Mouse (Mus musculus) forebrain, embryonic 10.5 days (tissue): ENCODE data around the gene Olfr1502. TPM values are rescaled to one million over a fixed set of nuclear protein-coding genes. Genes with fewer than 3 reads are reported as not detected.
"Not testable (repeated sequence)": the region's sequence is repeated elsewhere in the genome, so short reads cannot be mapped to it uniquely, and the experiment has no call there.

Source experiments
- DNase-seq: peaks from one replicate; pipeline ENCODE4 v3.0.0-alpha.2; 2017; ENCODE audit warnings: low spot score; ENCODE audit errors: extremely low spot score
- H3K27ac ChIP-seq: fragments of 300-500 bp; sonication (generic); 2 replicates; pipeline ENCODE4 v1.5.1; 2016; ENCODE audit warnings: mild to moderate bottlenecking
- H3K27me3 ChIP-seq: fragments of 300-500 bp; sonication (generic); 2 replicates; pipeline ENCODE4 v1.6.1; 2016; ENCODE audit warnings: mild to moderate bottlenecking; ENCODE audit not compliant: poor library complexity, severe bottlenecking
- H3K36me3 ChIP-seq: fragments of 300-500 bp; sonication (generic); replicated peaks from 2 replicates; pipeline ENCODE4 v1.6.1; 2016; ENCODE audit warnings: mild to moderate bottlenecking, moderate library complexity
- H3K4me1 ChIP-seq: fragments of 300-500 bp; sonication (generic); 2 replicates; pipeline ENCODE4 v1.6.1; 2016
- H3K4me3 ChIP-seq: fragments of 300-500 bp; sonication (generic); 2 replicates; pipeline ENCODE4 v1.5.1; 2016; ENCODE audit warnings: mild to moderate bottlenecking, moderate library complexity
- H3K9me3 ChIP-seq: fragments of 300-500 bp; sonication (generic); 2 replicates; pipeline ENCODE4 v1.6.1; 2016; ENCODE audit warnings: mild to moderate bottlenecking, moderate library complexity
- WGBS: fragments of 180-500 bp; shearing (Covaris S2); methylation state at CpG from one replicate; pipeline ENCODE4 v1.1.7; 2016; 5-methylcytosine and 5-hydroxymethylcytosine counted together
- polyA plus RNA-seq: library from polyadenylated mRNA; unstranded; fragments of >200 nt; fragmentation: Nextera tagmentation; extraction: Ambion mirVana; gene quantifications from 2 replicates; pipeline ENCODE4 v1.2.1, GENCODE M21; 2016

Gene Olfr1502
- not detected in 2 replicates for polyA plus RNA-seq

DNA sequence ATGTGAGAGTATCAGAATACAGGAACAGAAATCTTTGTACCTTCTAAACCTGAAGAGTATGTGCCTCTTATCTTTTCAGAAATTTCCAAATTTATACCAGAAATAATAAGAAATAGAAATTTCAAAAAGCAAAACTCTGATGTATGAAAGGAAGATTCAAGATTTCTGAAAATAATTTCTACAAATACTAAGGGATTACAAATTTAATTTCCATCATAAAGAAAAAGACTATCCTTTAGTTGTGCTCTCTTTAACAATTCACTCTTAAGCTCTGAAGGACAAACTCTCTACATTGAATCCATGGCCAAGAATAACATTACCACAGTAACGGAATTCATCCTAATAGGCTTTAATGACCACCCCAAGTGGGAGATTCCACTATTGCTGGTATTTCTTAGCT lies at the start of gene Olfr1502:
Gene Olfr1502, plus strand, starts transcription at position 301 of the 400 bp plus-strand sequence.
- H3K4me3 ChIP-seq = no peak within 1 kb of the TSS
- no peak within 1 kb of the TSS for H3K27ac ChIP-seq
- DNase-seq = no peak
- WGBS = 90% methylated on average over 1 of the region's 1 CpGs
- no peaks in the 10 kb centered on the region for H3K4me1 ChIP-seq
- H3K27me3 ChIP-seq = no peaks in the 10 kb centered on the region
- H3K36me3 ChIP-seq = no peaks in the 10 kb centered on the region
- H3K9me3 ChIP-seq = no peaks in the 10 kb centered on the region

DNA sequence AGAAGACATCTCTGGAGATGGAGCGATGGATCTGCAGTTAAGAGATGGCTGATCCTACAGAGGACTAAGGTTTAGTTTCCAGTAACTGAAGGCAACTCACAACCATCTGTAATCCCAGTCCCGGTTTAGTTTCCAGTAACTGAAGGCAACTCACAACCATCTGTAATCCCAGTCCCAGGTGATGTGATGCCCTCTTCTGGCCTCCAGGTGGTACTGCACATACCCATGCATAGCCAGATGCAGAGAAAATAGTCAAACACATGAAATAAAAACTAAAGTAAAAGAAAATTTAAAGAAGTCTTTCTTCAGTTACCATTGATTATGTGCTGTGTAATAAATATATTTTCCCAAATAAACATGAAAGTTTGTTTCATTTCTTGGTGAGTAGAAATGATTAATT lies 48.8 kb upstream of the Olfr1502 start:
- Histone ChIP-seq H3K27me3 (no peaks in the 10 kb centered on the region), H3K4me3 (no peak overlapping the region), H3K36me3 (no peaks in the 10 kb centered on the region), H3K4me1 (no peaks in the 10 kb centered on the region), H3K27ac (no peak overlapping the region), H3K9me3 (no peaks in the 10 kb centered on the region)
- 64% methylated on average over 2 of the region's 2 CpGs for WGBS
- DNase-seq = no peak

DNA sequence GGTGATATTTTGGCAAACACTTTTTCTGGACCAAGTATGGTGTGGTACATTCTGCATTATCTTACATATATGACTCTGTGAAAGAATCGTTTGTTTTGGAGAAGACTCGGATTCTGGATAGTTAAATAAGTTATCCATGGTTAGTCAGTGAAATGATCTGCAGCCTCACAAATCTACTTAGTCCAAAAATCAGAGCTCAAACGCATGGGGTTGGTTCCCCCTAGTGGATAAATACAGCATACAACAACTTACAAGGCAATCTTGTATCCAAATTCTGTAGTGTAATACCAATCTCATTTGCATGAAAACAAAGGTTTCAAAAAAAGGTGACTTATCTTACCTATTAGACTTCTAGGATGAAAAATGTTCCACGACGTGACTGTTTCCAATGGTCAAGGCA lies 42.8 kb upstream of the Olfr1502 start:
- no peaks in the 10 kb centered on the region for H3K36me3 ChIP-seq
- H3K27ac ChIP-seq = no peak overlapping the region
- 38% methylated on average over 5 of the region's 5 CpGs for WGBS
- no peaks in the 10 kb centered on the region for H3K9me3 ChIP-seq
- no peaks in the 10 kb centered on the region for H3K27me3 ChIP-seq
- H3K4me3 ChIP-seq = no peak overlapping the region
- H3K4me1 ChIP-seq = no peaks in the 10 kb centered on the region
- DNase-seq = no peak

DNA sequence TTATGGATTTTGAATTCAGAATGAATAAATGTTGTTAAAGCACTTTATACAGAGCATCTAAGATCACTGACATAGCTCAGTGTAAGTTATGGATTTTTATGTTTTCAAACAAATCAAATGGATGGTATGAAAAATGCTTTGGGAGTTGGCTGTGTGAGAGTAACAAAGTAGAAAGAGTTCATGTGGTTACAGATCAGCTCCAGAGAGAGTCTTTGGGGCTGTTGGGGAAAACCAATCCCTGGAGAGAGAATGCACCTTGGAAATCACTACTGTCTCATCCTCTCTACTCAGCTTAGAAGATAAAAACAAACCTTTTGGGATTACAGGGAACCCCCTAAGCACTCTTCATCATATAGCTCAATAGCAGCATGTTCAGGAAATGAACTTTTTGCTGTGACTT lies 42.2 kb upstream of the Olfr1502 start, which contains the start of gene Olfr1499:
Gene Olfr1499, minus strand, starts transcription at position 101 of the 400 bp plus-strand sequence.
- H3K9me3 ChIP-seq = no peaks in the 10 kb centered on the region
- no peak within 1 kb of the TSS for H3K27ac ChIP-seq
- H3K4me3 ChIP-seq = no peak within 1 kb of the TSS
- no peak for DNase-seq
- H3K36me3 ChIP-seq = no peaks in the 10 kb centered on the region
- no peaks in the 10 kb centered on the region for H3K27me3 ChIP-seq
- no peaks in the 10 kb centered on the region for H3K4me1 ChIP-seq

DNA sequence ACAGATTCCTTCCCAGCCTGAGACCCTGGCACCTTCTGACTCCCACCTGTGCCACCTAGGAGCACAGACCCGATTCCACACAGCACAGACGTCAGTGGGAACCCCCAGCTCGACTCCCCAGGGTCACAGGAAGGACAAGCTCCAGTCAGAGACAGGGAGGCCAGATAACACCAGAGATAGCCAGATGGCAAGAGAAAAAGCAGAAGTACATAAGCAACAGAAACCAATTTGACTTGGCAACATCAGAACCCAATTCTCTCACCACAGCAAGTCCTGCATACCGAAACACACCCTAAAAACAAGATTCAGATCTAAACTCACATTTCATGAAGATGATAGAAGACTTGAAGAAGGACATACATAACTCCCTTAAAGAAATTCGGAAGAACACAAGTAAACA lies 40.7 kb upstream of the Olfr1502 start:
- H3K36me3 ChIP-seq = no peaks in the 10 kb centered on the region
- H3K4me3 ChIP-seq = no peak overlapping the region
- no peaks in the 10 kb centered on the region for H3K27me3 ChIP-seq
- H3K27ac ChIP-seq = no peak overlapping the region
- DNase-seq = no peak
- 78% methylated on average over 5 of the region's 5 CpGs for WGBS
- H3K9me3 ChIP-seq = no peaks in the 10 kb centered on the region
- no peaks in the 10 kb centered on the region for H3K4me1 ChIP-seq

DNA sequence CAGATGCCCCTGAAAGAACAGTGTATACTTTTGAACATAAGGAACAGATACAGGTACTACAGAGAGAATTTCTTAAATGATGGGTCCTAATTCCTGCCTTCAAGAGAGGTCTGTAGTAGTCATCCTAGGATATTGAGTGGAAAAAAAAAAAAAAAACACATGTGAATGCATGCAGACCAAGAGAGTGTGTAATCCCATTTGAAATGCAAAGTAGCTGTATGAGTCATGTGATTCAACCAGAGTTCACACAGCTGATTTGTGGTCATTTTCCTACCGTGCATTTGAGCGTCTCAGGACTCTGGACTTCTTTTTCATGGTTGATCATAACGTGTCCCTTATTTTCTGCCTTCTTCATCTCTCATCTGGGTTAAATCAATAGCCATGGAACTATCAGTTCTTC lies 33.1 kb upstream of the Olfr1502 start:
- Histone ChIP-seq H3K27me3 (no peaks in the 10 kb centered on the region), H3K36me3 (no peaks in the 10 kb centered on the region), H3K4me1 (no peaks in the 10 kb centered on the region), H3K27ac (no peak overlapping the region), H3K4me3 (no peak overlapping the region), H3K9me3 (no peaks in the 10 kb centered on the region)
- no peak for DNase-seq
- WGBS = 85% methylated on average over 3 of the region's 3 CpGs

DNA sequence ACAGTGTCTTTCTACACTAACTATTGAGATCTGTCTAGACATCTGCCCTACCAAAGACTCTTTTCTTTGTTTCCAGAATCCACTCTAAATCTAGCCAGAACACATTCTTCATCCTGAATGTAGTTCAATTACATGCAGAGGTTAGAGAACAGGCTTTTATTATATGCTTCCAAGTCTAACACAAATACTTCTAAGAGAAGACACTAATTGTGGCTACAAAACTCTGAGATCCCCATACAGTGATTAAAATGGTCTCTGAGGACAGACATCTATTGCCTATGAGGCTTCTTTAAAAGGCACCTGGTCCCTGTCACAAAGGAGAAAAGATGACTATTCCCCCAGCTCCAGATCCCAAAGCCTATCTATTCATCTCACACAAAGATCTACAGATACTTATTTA lies 31.2 kb upstream of the Olfr1502 start, which contains the start of gene Olfr1500:
Gene Olfr1500, minus strand, starts transcription at position 101 of the 400 bp plus-strand sequence.
- no peaks in the 10 kb centered on the region for H3K27me3 ChIP-seq
- H3K27ac ChIP-seq = no peak within 1 kb of the TSS
- DNase-seq = no peak
- H3K36me3 ChIP-seq = no peaks in the 10 kb centered on the region
- no peak within 1 kb of the TSS for H3K4me3 ChIP-seq
- no peaks in the 10 kb centered on the region for H3K4me1 ChIP-seq
- no peaks in the 10 kb centered on the region for H3K9me3 ChIP-seq

DNA sequence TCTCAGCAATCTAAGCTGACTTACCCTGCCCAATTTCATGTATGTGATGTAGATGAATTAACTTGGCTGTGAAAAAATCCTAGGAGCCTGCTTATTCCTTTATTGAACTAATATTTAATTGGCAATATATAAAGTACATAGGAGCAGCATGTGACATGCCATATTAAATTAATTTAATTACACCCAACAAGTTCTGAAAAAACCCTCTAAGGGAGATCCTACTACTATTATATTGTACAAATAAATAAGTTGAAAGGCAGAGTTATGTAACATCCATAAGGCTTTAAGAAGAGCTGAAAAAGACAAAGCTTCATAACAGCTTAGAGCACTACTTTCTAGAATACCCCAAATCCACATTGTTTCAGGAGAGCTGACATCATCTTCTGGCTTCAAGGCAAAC lies 11.0 kb upstream of the Olfr1502 start, which contains the start of gene Olfr1501:
Gene Olfr1501, minus strand, starts transcription at position 101 of the 400 bp plus-strand sequence.
- H3K4me1 ChIP-seq, H3K36me3 ChIP-seq, H3K27ac ChIP-seq: not testable (repeated sequence)

DNA sequence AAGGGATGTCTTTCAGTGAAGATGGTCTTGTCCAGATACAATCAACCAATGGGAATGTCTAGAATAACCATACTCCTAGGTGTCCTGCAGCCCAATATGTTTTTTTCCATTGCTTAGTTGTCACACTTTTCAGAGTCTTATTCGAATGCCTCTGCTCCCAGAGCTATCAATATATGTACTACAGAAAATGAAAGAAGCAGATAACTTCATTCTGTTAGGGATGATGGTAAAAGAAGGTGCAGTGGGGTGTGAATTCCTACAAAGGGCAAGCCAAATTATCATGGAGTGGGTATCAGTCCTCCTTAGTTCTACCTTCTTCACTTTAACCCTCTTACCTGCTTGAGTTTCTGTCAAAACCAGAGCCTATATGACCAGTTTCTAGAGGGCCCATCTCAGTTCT lies 36.2 kb downstream of the Olfr1502 start, which contains the start of gene Olfr1504:
Gene Olfr1504, minus strand, starts transcription at position 101 of the 400 bp plus-strand sequence.
- Histone ChIP-seq H3K27ac (no peak within 1 kb of the TSS), H3K4me3 (no peak within 1 kb of the TSS), H3K4me1 (no peaks in the 10 kb centered on the region), H3K27me3 (no peaks in the 10 kb centered on the region), H3K9me3 (no peaks in the 10 kb centered on the region), H3K36me3 (no peaks in the 10 kb centered on the region)
- DNase-seq = no peak
- WGBS = 81% methylated on average over 1 of the region's 1 CpGs

More for the DNA sequence above, 11.0 kb upstream of the Olfr1502 start, which contains the start of gene Olfr1501:
- H3K27me3 ChIP-seq, H3K9me3 ChIP-seq, DNase-seq, H3K4me3 ChIP-seq: not testable (repeated sequence)

Other genes with a start within 250 kb of the Olfr1502 start
- gene Olfr1487, start 244.4 kb upstream of the Olfr1502 start, polyA plus RNA-seq = not detected in 2 replicates
- gene Olfr1489, start 230.2 kb upstream of the Olfr1502 start, polyA plus RNA-seq = not detected in 2 replicates
- gene Olfr1490, start 210.7 kb upstream of the Olfr1502 start, polyA plus RNA-seq = not detected in 2 replicates
- gene Olfr1491, start 164.5 kb upstream of the Olfr1502 start, polyA plus RNA-seq = not detected in 2 replicates
- not detected in 2 replicates for gene Olfr1493-ps1, start 138.5 kb upstream of the Olfr1502 start, polyA plus RNA-seq
- gene Olfr1494, start 122.1 kb upstream of the Olfr1502 start, polyA plus RNA-seq = not detected in 2 replicates
- gene Olfr1495, start 97.2 kb upstream of the Olfr1502 start, polyA plus RNA-seq = not detected in 2 replicates
- not detected in 2 replicates for gene Olfr1496, start 83.9 kb upstream of the Olfr1502 start, polyA plus RNA-seq
- gene Olfr1497, start 63.6 kb upstream of the Olfr1502 start, polyA plus RNA-seq = not detected in 2 replicates
- gene Olfr1499, start 42.3 kb upstream of the Olfr1502 start, polyA plus RNA-seq = not detected in 2 replicates
- not detected in 2 replicates for gene Olfr1500, start 31.3 kb upstream of the Olfr1502 start, polyA plus RNA-seq
- not detected in 2 replicates for gene Olfr1501, start 11.1 kb upstream of the Olfr1502 start, polyA plus RNA-seq
- gene Olfr1504, start 36.1 kb downstream of the Olfr1502 start, polyA plus RNA-seq = not detected in 2 replicates
- gene Olfr1505, start 51.7 kb downstream of the Olfr1502 start, polyA plus RNA-seq = not detected in 2 replicates